Mouse (Mus musculus) midbrain, embryonic 15.5 days (tissue): Measurements from ENCODE around the gene Pdzd4. TPM values are rescaled to one million over a fixed set of nuclear protein-coding genes. Genes with fewer than 3 reads are reported as not detected.

ENCODE experiments used
- ATAC-seq: fragments of 200-750 bp; cut with Nextera tagmentation; replicated peaks from 2 replicates; pipeline ENCODE4 v1.8.0; 2017; ENCODE audit warnings: moderate TSS enrichment
- H3K27ac ChIP-seq: fragments of 300-500 bp; sonication (generic); 2 replicates; pipeline ENCODE4 v1.5.1; 2015; ENCODE audit warnings: mild to moderate bottlenecking, inconsistent platforms
- H3K27me3 ChIP-seq: fragments of 300-500 bp; sonication (generic); replicated peaks from 2 replicates; pipeline ENCODE4 v1.6.1; 2015; ENCODE audit warnings: inconsistent platforms
- H3K36me3 ChIP-seq: fragments of 300-500 bp; sonication (generic); replicated peaks from 2 replicates; pipeline ENCODE4 v1.6.1; 2015; ENCODE audit warnings: inconsistent platforms
- H3K4me1 ChIP-seq: fragments of 300-500 bp; sonication (generic); 2 replicates; pipeline ENCODE4 v1.6.1; 2015; ENCODE audit warnings: inconsistent platforms
- H3K4me2 ChIP-seq: fragments of 300-500 bp; sonication (generic); 2 replicates; pipeline ENCODE4 v1.6.1; 2015; ENCODE audit warnings: inconsistent platforms, mild to moderate bottlenecking, moderate library complexity
- H3K4me3 ChIP-seq: fragments of 300-500 bp; sonication (generic); 2 replicates; pipeline ENCODE4 v1.5.1; 2015; ENCODE audit warnings: mild to moderate bottlenecking, inconsistent platforms
- H3K9ac ChIP-seq: fragments of 300-500 bp; sonication (generic); 2 replicates; pipeline ENCODE4 v1.6.1; 2015; ENCODE audit warnings: mild to moderate bottlenecking, inconsistent platforms
- H3K9me3 ChIP-seq: fragments of 300-500 bp; sonication (generic); 2 replicates; pipeline ENCODE4 v1.6.1; 2016; ENCODE audit warnings: inconsistent platforms
- WGBS: fragments of 180-500 bp; shearing (Covaris S2); methylation state at CpG from one replicate; pipeline ENCODE4 v1.1.7; 2015; ENCODE audit warnings: mixed read lengths; 5-methylcytosine and 5-hydroxymethylcytosine counted together
- polyA plus RNA-seq: library from polyadenylated mRNA; unstranded; fragments of >200 nt; fragmentation: Nextera tagmentation; extraction: Ambion mirVana; gene quantifications from 2 replicates; pipeline ENCODE4 v1.2.1, GENCODE M21; 2015

Gene Pdzd4
- polyA plus RNA-seq, result 5.6 and 5.9 TPM in 2 replicates

DNA sequence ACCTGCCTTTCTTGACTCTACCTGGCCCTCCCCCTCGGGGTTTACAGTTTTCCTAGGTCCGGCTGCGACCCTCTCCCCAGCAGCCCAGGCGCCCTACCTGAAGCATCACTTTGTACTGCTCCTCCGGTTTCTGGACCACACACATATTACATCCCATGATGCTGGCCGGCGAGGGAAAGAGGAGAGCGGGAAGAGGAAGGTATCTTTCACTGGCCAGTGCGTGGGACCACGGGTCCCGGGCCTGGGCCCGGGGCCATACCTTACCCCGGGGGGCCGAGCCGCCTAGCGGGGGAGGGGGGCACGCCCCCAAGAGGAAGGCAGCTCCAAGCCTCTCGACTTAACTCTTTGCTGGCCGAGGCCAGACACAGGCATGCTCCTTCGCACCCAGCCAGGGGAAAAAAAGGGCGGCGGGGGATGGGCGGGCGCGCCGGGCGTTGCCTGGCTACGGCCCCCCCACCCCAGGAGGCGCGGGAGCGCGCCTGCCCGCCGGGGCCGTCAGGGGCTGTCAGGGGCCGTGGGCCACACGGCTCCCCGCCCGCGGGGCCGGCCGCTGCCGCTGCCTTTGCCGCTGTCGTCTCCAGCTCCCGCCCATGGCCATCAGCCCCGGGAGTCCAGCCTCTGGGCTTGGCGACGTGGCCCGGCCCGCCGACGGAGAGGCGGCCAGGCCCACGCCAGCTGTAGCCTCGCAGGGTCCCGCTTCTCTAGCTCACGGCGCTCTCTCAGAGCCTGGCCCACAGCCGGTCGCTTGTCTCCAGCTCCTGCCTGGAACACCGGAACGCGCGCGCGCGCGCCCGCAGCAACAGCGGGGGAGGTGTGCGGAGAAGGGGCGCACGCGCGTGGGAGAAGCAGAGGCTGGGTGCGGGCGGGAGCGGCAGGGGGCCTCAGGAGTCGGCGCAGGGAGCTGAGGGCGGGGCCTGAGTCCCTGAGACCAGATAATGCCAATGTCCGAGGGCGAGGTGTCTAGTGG is at the start of gene Pdzd4:
TSS of gene Pdzd4 (minus strand) at position 785 of the 967 bp plus-strand sequence.
- Histone ChIP-seq H3K36me3 (no peaks in the 10 kb centered on the region), H3K27me3 (no peaks in the 10 kb centered on the region), H3K4me1 (peaks cover 16% of the 10 kb centered on the region), H3K9ac (peak within 1 kb of the TSS; percentile 84), H3K4me2 (peak within 1 kb of the TSS; percentile 58), H3K4me3 (peak within 1 kb of the TSS; percentile 67), H3K9me3 (no peaks in the 10 kb centered on the region), H3K27ac (peak within 1 kb of the TSS; percentile 96)
- 21% methylated on average over 78 of the region's 84 CpGs for WGBS
- peak; percentile 89 for ATAC-seq

GRCm38 (mm10) chrX:73871956-73872355 is 47.2 kb upstream of the Pdzd4 start:
- no peak overlapping the region for H3K4me2 ChIP-seq
- no peaks in the 10 kb centered on the region for H3K9me3 ChIP-seq
- peak; percentile 24; the same call in 1 of the 2 replicates for ATAC-seq
- H3K36me3 ChIP-seq, result 0 out of 2 replicates have a peak, but pooled peaks cover 3% of the 10 kb centered on the region
- H3K27ac ChIP-seq, result no peak overlapping the region
- no peaks in the 10 kb centered on the region for H3K27me3 ChIP-seq
- 50% methylated on average over 1 of the region's 1 CpGs for WGBS
- peaks cover 28% of the 10 kb centered on the region for H3K4me1 ChIP-seq
- no peak overlapping the region for H3K4me3 ChIP-seq
- H3K9ac ChIP-seq, result no peak overlapping the region

GRCm38 (mm10) chrX:73871474-73871873 is 46.7 kb upstream of the Pdzd4 start:
- H3K4me1 ChIP-seq, result peaks cover 27% of the 10 kb centered on the region
- H3K4me2 ChIP-seq, result no peak overlapping the region
- no peaks in the 10 kb centered on the region for H3K27me3 ChIP-seq
- H3K27ac ChIP-seq, result no peak overlapping the region
- ATAC-seq, result peak; percentile 44; the same call in 1 of the 2 replicates
- no peak overlapping the region for H3K4me3 ChIP-seq
- 0 out of 2 replicates have a peak, but pooled peaks cover 3% of the 10 kb centered on the region for H3K36me3 ChIP-seq
- H3K9ac ChIP-seq, result no peak overlapping the region
- no peaks in the 10 kb centered on the region for H3K9me3 ChIP-seq

- H3K27ac ChIP-seq, result no peak overlapping the region
- H3K4me1 ChIP-seq, result peaks cover 34% of the 10 kb centered on the region
- no peak for ATAC-seq
- no peaks in the 10 kb centered on the region for H3K9me3 ChIP-seq
- no peak overlapping the region for H3K9ac ChIP-seq
- H3K36me3 ChIP-seq, result 0 out of 2 replicates have a peak, but pooled peaks cover 3% of the 10 kb centered on the region
- H3K27me3 ChIP-seq, result no peaks in the 10 kb centered on the region
- H3K4me2 ChIP-seq, result no peak overlapping the region
- WGBS, result 18% methylated on average over 5 of the region's 5 CpGs
- H3K4me3 ChIP-seq, result no peak overlapping the region
Measured at GRCm38 (mm10) chrX:73869334-73869733, 44.6 kb upstream of the Pdzd4 start.

DNA sequence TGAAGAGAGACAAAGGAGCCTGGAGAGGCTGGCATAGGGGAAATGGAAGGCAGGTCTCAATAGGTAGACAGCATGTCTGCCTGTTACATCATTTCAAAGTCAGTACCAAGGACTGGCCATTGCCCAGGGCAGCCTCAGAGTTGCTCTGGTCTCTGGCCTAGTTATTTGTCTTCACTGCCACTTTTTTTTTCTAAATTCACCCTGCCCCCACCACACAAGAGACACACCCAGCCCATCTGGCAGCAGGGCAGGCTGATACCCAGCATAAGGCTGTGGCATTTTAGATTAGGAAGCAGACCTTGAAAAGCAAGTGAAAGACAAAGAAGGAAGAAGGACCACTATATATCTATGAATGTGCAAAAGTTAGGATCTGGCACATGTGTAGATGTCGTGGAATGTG is 43.1 kb upstream of the Pdzd4 start:
- peaks cover 36% of the 10 kb centered on the region for H3K4me1 ChIP-seq
- no peaks in the 10 kb centered on the region for H3K27me3 ChIP-seq
- no peaks in the 10 kb centered on the region for H3K9me3 ChIP-seq

DNA sequence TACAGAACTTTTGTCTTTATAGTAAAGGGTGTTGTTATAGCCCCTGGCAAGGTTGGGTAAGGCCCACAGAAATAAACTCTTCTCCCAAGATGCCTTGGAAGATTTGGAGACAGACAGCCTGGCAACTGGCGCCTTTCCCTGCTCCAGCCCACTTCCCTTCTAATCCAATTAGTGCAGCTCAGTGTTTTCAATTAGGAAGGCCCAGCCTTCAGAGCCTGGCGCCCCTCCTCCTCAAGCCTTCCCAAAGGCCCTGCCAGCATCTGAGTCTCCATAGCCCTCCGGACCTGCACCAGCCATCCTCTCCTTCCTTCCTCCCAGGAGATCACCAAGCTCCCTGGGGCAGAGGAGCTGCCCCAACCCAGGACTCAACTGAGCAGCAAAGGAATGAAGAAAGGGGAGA is 42.5 kb upstream of the Pdzd4 start:
- H3K27me3 ChIP-seq, result no peaks in the 10 kb centered on the region
- H3K4me3 ChIP-seq, result no peak overlapping the region
- H3K9ac ChIP-seq, result 0 out of 2 replicates have a peak overlapping the region, but pooled peaks have one; percentile 14
- 26% methylated on average over 3 of the region's 3 CpGs for WGBS
- H3K36me3 ChIP-seq, result 0 out of 2 replicates have a peak, but pooled peaks cover 3% of the 10 kb centered on the region
- H3K9me3 ChIP-seq, result no peaks in the 10 kb centered on the region
- ATAC-seq, result no peak
- no peak overlapping the region for H3K4me2 ChIP-seq
- peaks cover 36% of the 10 kb centered on the region for H3K4me1 ChIP-seq
- peak overlapping the region; percentile 65 for H3K27ac ChIP-seq

More for the DNA sequence above, 43.1 kb upstream of the Pdzd4 start:
- H3K36me3 ChIP-seq, result 0 out of 2 replicates have a peak, but pooled peaks cover 3% of the 10 kb centered on the region
- no peak overlapping the region for H3K4me2 ChIP-seq
- H3K4me3 ChIP-seq, result no peak overlapping the region
- ATAC-seq, result no peak
- no peak overlapping the region for H3K9ac ChIP-seq
- H3K27ac ChIP-seq, result peak overlapping the region; percentile 65; the same call in 1 of the 2 replicates
- 60% methylated on average over 1 of the region's 1 CpGs for WGBS

GRCm38 (mm10) chrX:73864692-73865091 is 39.9 kb upstream of the Pdzd4 start:
- no peak overlapping the region for H3K4me3 ChIP-seq
- no peaks in the 10 kb centered on the region for H3K27me3 ChIP-seq
- peak overlapping the region; percentile 5; the same call in 1 of the 2 replicates for H3K4me2 ChIP-seq
- H3K9ac ChIP-seq, result no peak overlapping the region
- ATAC-seq, result peak; percentile 85
- H3K27ac ChIP-seq, result peak overlapping the region; percentile 68
- H3K36me3 ChIP-seq, result peaks cover 16% of the 10 kb centered on the region; the same call in 1 of the 2 replicates
- H3K4me1 ChIP-seq, result peaks cover 28% of the 10 kb centered on the region
- WGBS, result 34% methylated on average over 3 of the region's 3 CpGs
- no peaks in the 10 kb centered on the region for H3K9me3 ChIP-seq

- Histone ChIP-seq H3K36me3 (peaks cover 4% of the 10 kb centered on the region; the same call in 1 of the 2 replicates), H3K4me2 (no peak overlapping the region), H3K27ac (no peak overlapping the region), H3K27me3 (no peaks in the 10 kb centered on the region), H3K4me3 (no peak overlapping the region), H3K4me1 (no peaks in the 10 kb centered on the region), H3K9ac (no peak overlapping the region), H3K9me3 (no peaks in the 10 kb centered on the region)
- ATAC-seq, result no peak
- 78% methylated on average over 3 of the region's 3 CpGs for WGBS
Measured at GRCm38 (mm10) chrX:73855087-73855408, 30.3 kb upstream of the Pdzd4 start.

GRCm38 (mm10) chrX:73854326-73855086 is 29.7 kb upstream of the Pdzd4 start:
- Histone ChIP-seq H3K27me3 (no peaks in the 10 kb centered on the region), H3K4me1 (no peaks in the 10 kb centered on the region), H3K27ac (no peak overlapping the region), H3K9ac (no peak overlapping the region), H3K9me3 (no peaks in the 10 kb centered on the region), H3K4me3 (no peak overlapping the region), H3K4me2 (no peak overlapping the region), H3K36me3 (no peaks in the 10 kb centered on the region)
- 83% methylated on average over 9 of the region's 9 CpGs for WGBS
- ATAC-seq, result no peak

- 84% methylated on average over 3 of the region's 3 CpGs for WGBS
- ATAC-seq, result no peak
- H3K9ac ChIP-seq, result no peak overlapping the region
- no peaks in the 10 kb centered on the region for H3K4me1 ChIP-seq
- no peaks in the 10 kb centered on the region for H3K9me3 ChIP-seq
- no peak overlapping the region for H3K4me2 ChIP-seq
- no peak overlapping the region for H3K27ac ChIP-seq
- no peaks in the 10 kb centered on the region for H3K36me3 ChIP-seq
- H3K27me3 ChIP-seq, result no peaks in the 10 kb centered on the region
- H3K4me3 ChIP-seq, result no peak overlapping the region
Measured at GRCm38 (mm10) chrX:73836691-73837090, 11.9 kb upstream of the Pdzd4 start.

DNA sequence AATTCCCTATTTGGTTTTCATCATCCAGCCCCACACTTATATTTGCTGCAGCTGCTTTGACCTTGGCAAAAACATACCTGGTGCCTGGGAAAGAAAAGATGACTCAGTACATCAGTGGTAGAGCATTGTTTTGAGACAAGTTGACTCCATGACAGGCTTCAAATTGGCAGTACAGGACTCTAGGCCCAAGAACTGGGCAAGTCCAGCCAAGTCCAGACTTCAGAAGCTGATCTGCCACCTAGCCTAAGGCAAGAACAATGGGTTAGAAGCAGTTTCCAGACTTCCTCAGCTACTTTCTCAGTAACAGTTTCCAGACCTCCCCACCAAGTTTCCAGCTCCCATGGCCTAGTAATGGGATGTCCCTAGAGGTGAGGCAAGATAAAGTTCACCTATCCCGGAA is 11.0 kb upstream of the Pdzd4 start:
- no peak overlapping the region for H3K27ac ChIP-seq
- WGBS, result 96% methylated on average over 1 of the region's 1 CpGs

DNA sequence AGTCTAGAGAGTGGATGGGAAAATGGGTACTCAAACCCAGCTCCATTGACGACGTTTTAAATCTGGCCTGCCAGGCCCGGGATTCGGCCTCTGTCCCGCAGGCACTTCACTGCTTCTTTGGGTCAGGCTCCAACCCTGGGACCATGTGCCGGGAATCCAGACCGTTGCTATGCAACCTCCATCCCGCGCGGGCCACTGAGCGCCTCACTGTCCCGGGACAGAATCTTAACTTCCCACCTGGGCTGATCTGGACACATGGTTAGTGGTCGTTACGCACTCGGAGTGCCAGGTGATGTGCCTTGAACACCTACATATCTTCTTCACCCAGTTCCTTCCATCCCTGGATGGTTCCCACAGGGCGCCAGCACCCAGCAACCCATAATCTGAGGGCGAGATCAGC is 1.0 kb downstream of the Pdzd4 start:
- ATAC-seq, result peak; percentile 46
- 20% methylated on average over 17 of the region's 17 CpGs for WGBS
- Histone ChIP-seq H3K36me3 (no peaks in the 10 kb centered on the region), H3K4me2 (peak overlapping the region; percentile 58), H3K27ac (peak overlapping the region; percentile 96), H3K9ac (peak overlapping the region; percentile 84), H3K4me1 (peaks cover 16% of the 10 kb centered on the region), H3K9me3 (no peaks in the 10 kb centered on the region), H3K4me3 (peak overlapping the region; percentile 67), H3K27me3 (no peaks in the 10 kb centered on the region)

More for the DNA sequence above, 11.0 kb upstream of the Pdzd4 start:
- Histone ChIP-seq H3K9ac (no peak overlapping the region), H3K9me3 (no peaks in the 10 kb centered on the region), H3K27me3 (no peaks in the 10 kb centered on the region), H3K4me1 (no peaks in the 10 kb centered on the region), H3K4me3 (no peak overlapping the region), H3K36me3 (no peaks in the 10 kb centered on the region), H3K4me2 (no peak overlapping the region)
- ATAC-seq, result no peak
